Mouse (Mus musculus): ENCODE results near the gene Jpt1. TPM values are rescaled to one million over a fixed set of nuclear protein-coding genes. Genes with fewer than 3 reads are reported as not detected.

Jpt1 gene
- polyA plus RNA-seq, 1 experiment from 2014 or later = 870 TPM

GRCm38 (mm10) chr11:115448998-115449397 lies 65.2 kb downstream of the Jpt1 start:
- no peaks in the 10 kb centered on the region for H3K27me3 ChIP-seq (ENCODE audit: control insufficient read depth, insufficient read depth, low read length)
- ATAC-seq (ENCODE audit: insufficient read depth, low FRiP score, low TSS enrichment) (no peak), DNase-seq (ENCODE audit: low spot score) (no peak)
- no peak overlapping the region for H3K4me2 ChIP-seq (ENCODE audit: low read depth)
- H3K36me3 ChIP-seq (ENCODE audit: control insufficient read depth, insufficient read depth, low read length) = no peaks in the 10 kb centered on the region
- no peak overlapping the region for H3K27ac ChIP-seq (ENCODE audit: low read depth, low read length)
- no peak overlapping the region for H3K9ac ChIP-seq (ENCODE audit: low read length)
- H3K9me3 ChIP-seq (ENCODE audit: control insufficient read depth, low read length) = no peaks in the 10 kb centered on the region
- 53% methylated on average over 7 of the region's 7 CpGs for WGBS
- no peak overlapping the region for H3K4me3 ChIP-seq (ENCODE audit: low read depth, low read length)
- H3K4me1 ChIP-seq (ENCODE audit: control insufficient read depth, insufficient read depth, low read length) = no peaks in the 10 kb centered on the region

- Histone ChIP-seq H3K27ac (ENCODE audit: low read depth, low read length) (no peak overlapping the region), H3K4me3 (ENCODE audit: low read depth, low read length) (no peak overlapping the region), H3K4me2 (ENCODE audit: low read depth) (no peak overlapping the region), H3K27me3 (ENCODE audit: control insufficient read depth, insufficient read depth, low read length) (no peaks in the 10 kb centered on the region), H3K9ac (ENCODE audit: low read length) (no peak overlapping the region), H3K9me3 (ENCODE audit: control insufficient read depth, low read length) (no peaks in the 10 kb centered on the region), H3K4me1 (ENCODE audit: control insufficient read depth, insufficient read depth, low read length) (no peaks in the 10 kb centered on the region), H3K36me3 (ENCODE audit: control insufficient read depth, insufficient read depth, low read length) (no peaks in the 10 kb centered on the region)
- no peak for ATAC-seq (ENCODE audit: insufficient read depth, low FRiP score, low TSS enrichment)
- DNase-seq (ENCODE audit: low spot score) = no peak
- 85% methylated on average over 16 of the region's 16 CpGs for WGBS
Measured at GRCm38 (mm10) chr11:115448075-115448474, 66.1 kb downstream of the Jpt1 start.

Small RNA genes within 50 kb of the gene (microRNA-seq; reads per million reads assigned to microRNA genes)
- not detected for gene Mir3968

Other genes starting within 250 kb of the Jpt1 start
- 0.57 and 0.85 TPM in 2 replicates for gene Grin2c, start 247.1 kb downstream of the Jpt1 start, polyA plus RNA-seq (2014; fragmentation: Nextera tagmentation; extraction: Ambion mirVana)
- gene Fdxr, start 237.3 kb downstream of the Jpt1 start, polyA plus RNA-seq (2014; fragmentation: Nextera tagmentation; extraction: Ambion mirVana) = 14.0 and 15.1 TPM in 2 replicates
- 0.18 and 0.24 TPM in 2 replicates for gene Fads6, start 216.7 kb downstream of the Jpt1 start, polyA plus RNA-seq (2014; fragmentation: Nextera tagmentation; extraction: Ambion mirVana)
- not detected in 2 replicates for gene Otop2, start 207.2 kb downstream of the Jpt1 start, polyA plus RNA-seq (2014; fragmentation: Nextera tagmentation; extraction: Ambion mirVana)
- gene Ush1g, start 192.3 kb downstream of the Jpt1 start, polyA plus RNA-seq (2014; fragmentation: Nextera tagmentation; extraction: Ambion mirVana) = 0.12 TPM in 1 of 2 replicates, not detected in the other
- 0.35 and 0.37 TPM in 2 replicates for gene Otop3, start 179.7 kb downstream of the Jpt1 start, polyA plus RNA-seq (2014; fragmentation: Nextera tagmentation; extraction: Ambion mirVana)
- gene Hid1, start 146.6 kb downstream of the Jpt1 start, polyA plus RNA-seq (2014; fragmentation: Nextera tagmentation; extraction: Ambion mirVana) = 13.1 and 16.1 TPM in 2 replicates
- gene Cdr2l, start 132.5 kb downstream of the Jpt1 start, polyA plus RNA-seq (2014; fragmentation: Nextera tagmentation; extraction: Ambion mirVana) = 18.1 and 18.5 TPM in 2 replicates
- 221 and 230 TPM in 2 replicates for gene Mrpl58, start 110.6 kb downstream of the Jpt1 start, polyA plus RNA-seq (2014; fragmentation: Nextera tagmentation; extraction: Ambion mirVana)
- gene Atp5h, start 94.4 kb downstream of the Jpt1 start, polyA plus RNA-seq (2014; fragmentation: Nextera tagmentation; extraction: Ambion mirVana) = 866 and 868 TPM in 2 replicates
- 22.0 and 25.7 TPM in 2 replicates for gene Kctd2, start 94.3 kb downstream of the Jpt1 start, polyA plus RNA-seq (2014; fragmentation: Nextera tagmentation; extraction: Ambion mirVana)
- gene Trim80, start 73.8 kb downstream of the Jpt1 start, polyA plus RNA-seq (2014; fragmentation: Nextera tagmentation; extraction: Ambion mirVana) = 0.12 TPM in 1 of 2 replicates, not detected in the other
- 0.11 and 0.22 TPM in 2 replicates for gene Slc16a5, start 51.9 kb downstream of the Jpt1 start, polyA plus RNA-seq (2014; fragmentation: Nextera tagmentation; extraction: Ambion mirVana)
- 7.8 and 8.3 TPM in 2 replicates for gene Armc7, start 38.7 kb downstream of the Jpt1 start, polyA plus RNA-seq (2014; fragmentation: Nextera tagmentation; extraction: Ambion mirVana)
- gene Nt5c, start 22.5 kb downstream of the Jpt1 start, polyA plus RNA-seq (2014; fragmentation: Nextera tagmentation; extraction: Ambion mirVana) = 76.0 and 77.0 TPM in 2 replicates
- gene Sumo2, start 21.9 kb upstream of the Jpt1 start, polyA plus RNA-seq (2014; fragmentation: Nextera tagmentation; extraction: Ambion mirVana) = 1,294 and 1,337 TPM in 2 replicates
- gene Nup85, start 50.0 kb upstream of the Jpt1 start, polyA plus RNA-seq (2014; fragmentation: Nextera tagmentation; extraction: Ambion mirVana) = 174 and 187 TPM in 2 replicates
- gene Mrps7, start 89.5 kb upstream of the Jpt1 start, polyA plus RNA-seq (2014; fragmentation: Nextera tagmentation; extraction: Ambion mirVana) = 95.5 and 97.9 TPM in 2 replicates
- 31.4 and 31.7 TPM in 2 replicates for gene Gga3, start 89.7 kb upstream of the Jpt1 start, polyA plus RNA-seq (2014; fragmentation: Nextera tagmentation; extraction: Ambion mirVana)
- gene Mif4gd, start 98.6 kb upstream of the Jpt1 start, polyA plus RNA-seq (2014; fragmentation: Nextera tagmentation; extraction: Ambion mirVana) = 17.1 and 17.7 TPM in 2 replicates
- 23.0 and 25.4 TPM in 2 replicates for gene Slc25a19, start 113.9 kb upstream of the Jpt1 start, polyA plus RNA-seq (2014; fragmentation: Nextera tagmentation; extraction: Ambion mirVana)
- 86.7 and 89.8 TPM in 2 replicates for gene Grb2, start 194.2 kb upstream of the Jpt1 start, polyA plus RNA-seq (2014; fragmentation: Nextera tagmentation; extraction: Ambion mirVana)

All from neural tube, embryonic 11.5 days (tissue).